Mouse (Mus musculus): Measurements from ENCODE around the gene March1. TPM values are rescaled to one million over a fixed set of nuclear protein-coding genes. Genes with fewer than 3 reads are reported as not detected.

March1 gene
- polyA plus RNA-seq, 1 experiment from 2014 or later = 0.77 TPM

- no peak for ATAC-seq (ENCODE audit: insufficient number of reproducible peaks, low FRiP score, low TSS enrichment, low read depth)
- WGBS = 70% methylated on average over 2 of the region's 2 CpGs
- H3K4me2 ChIP-seq (replicated peaks) = no peak overlapping the region
These were observed 565.8 kb downstream of the March1 start for GRCm38 (mm10) chr8:66183454-66183853.

GRCm38 (mm10) chr8:66185226-66185625 is 567.5 kb downstream of the March1 start:
- ATAC-seq (ENCODE audit: insufficient number of reproducible peaks, low FRiP score, low TSS enrichment, low read depth) = no peak

More at GRCm38 (mm10) chr8:66183454-66183853, 565.8 kb downstream of the March1 start:
- no peaks in the 10 kb centered on the region for H3K9me3 ChIP-seq (replicated peaks)
- no peak overlapping the region for H3K9ac ChIP-seq
- no peaks in the 10 kb centered on the region for H3K4me1 ChIP-seq
- H3K27me3 ChIP-seq = no peaks in the 10 kb centered on the region
- no peak overlapping the region for H3K4me3 ChIP-seq (replicated peaks)
- no peaks in the 10 kb centered on the region for H3K36me3 ChIP-seq
- no peak overlapping the region for H3K27ac ChIP-seq (replicated peaks)

GRCm38 (mm10) chr8:66194416-66194815 is 576.7 kb downstream of the March1 start:
- ATAC-seq (ENCODE audit: insufficient number of reproducible peaks, low FRiP score, low TSS enrichment, low read depth) = no peak
- WGBS = 77% methylated on average over 2 of the region's 2 CpGs

More at GRCm38 (mm10) chr8:66185226-66185625, 567.5 kb downstream of the March1 start:
- Histone ChIP-seq H3K9me3 (replicated peaks) (no peaks in the 10 kb centered on the region), H3K4me3 (replicated peaks) (no peak overlapping the region), H3K27ac (replicated peaks) (no peak overlapping the region), H3K36me3 (no peaks in the 10 kb centered on the region), H3K4me1 (no peaks in the 10 kb centered on the region), H3K9ac (no peak overlapping the region), H3K27me3 (no peaks in the 10 kb centered on the region), H3K4me2 (replicated peaks) (no peak overlapping the region)
- 91% methylated on average over 2 of the region's 2 CpGs for whole genome bisulfite sequencing

GRCm38 (mm10) chr8:66200169-66200568 is 582.5 kb downstream of the March1 start:
- ATAC-seq (ENCODE audit: insufficient number of reproducible peaks, low FRiP score, low TSS enrichment, low read depth) = no peak
- WGBS = 83% methylated on average over 3 of the region's 3 CpGs
- Histone ChIP-seq H3K9me3 (replicated peaks) (no peaks in the 10 kb centered on the region), H3K4me2 (replicated peaks) (no peak overlapping the region), H3K36me3 (no peaks in the 10 kb centered on the region), H3K4me1 (no peaks in the 10 kb centered on the region), H3K27ac (replicated peaks) (no peak overlapping the region), H3K9ac (no peak overlapping the region), H3K27me3 (no peaks in the 10 kb centered on the region), H3K4me3 (replicated peaks) (no peak overlapping the region)

More at GRCm38 (mm10) chr8:66194416-66194815, 576.7 kb downstream of the March1 start:
- no peaks in the 10 kb centered on the region for H3K4me1 ChIP-seq
- H3K4me2 ChIP-seq (replicated peaks) = no peak overlapping the region
- H3K36me3 ChIP-seq = no peaks in the 10 kb centered on the region
- H3K9ac ChIP-seq = no peak overlapping the region
- no peaks in the 10 kb centered on the region for H3K9me3 ChIP-seq (replicated peaks)
- no peak overlapping the region for H3K27ac ChIP-seq (replicated peaks)
- H3K27me3 ChIP-seq = no peaks in the 10 kb centered on the region
- no peak overlapping the region for H3K4me3 ChIP-seq (replicated peaks)

- H3K27ac ChIP-seq (replicated peaks) = no peak overlapping the region
- no peaks in the 10 kb centered on the region for H3K9me3 ChIP-seq (replicated peaks)
- H3K4me3 ChIP-seq (replicated peaks) = no peak overlapping the region
- ATAC-seq (ENCODE audit: insufficient number of reproducible peaks, low FRiP score, low TSS enrichment, low read depth) = no peak
- no peak overlapping the region for H3K4me2 ChIP-seq (replicated peaks)
- WGBS = 84% methylated on average over 7 of the region's 7 CpGs
- no peaks in the 10 kb centered on the region for H3K36me3 ChIP-seq
- H3K9ac ChIP-seq = no peak overlapping the region
- H3K4me1 ChIP-seq = no peaks in the 10 kb centered on the region
- no peaks in the 10 kb centered on the region for H3K27me3 ChIP-seq
These were observed 586.2 kb downstream of the March1 start for GRCm38 (mm10) chr8:66203814-66204438.

GRCm38 (mm10) chr8:66209553-66209952 is 591.9 kb downstream of the March1 start:
- H3K4me3 ChIP-seq (replicated peaks) = no peak overlapping the region
- WGBS = 60% methylated on average over 2 of the region's 2 CpGs
- no peak overlapping the region for H3K9ac ChIP-seq
- no peaks in the 10 kb centered on the region for H3K4me1 ChIP-seq
- H3K4me2 ChIP-seq (replicated peaks) = no peak overlapping the region
- no peak overlapping the region for H3K27ac ChIP-seq (replicated peaks)
- H3K36me3 ChIP-seq = no peaks in the 10 kb centered on the region
- no peak for ATAC-seq (ENCODE audit: insufficient number of reproducible peaks, low FRiP score, low TSS enrichment, low read depth)
- no peaks in the 10 kb centered on the region for H3K27me3 ChIP-seq
- no peaks in the 10 kb centered on the region for H3K9me3 ChIP-seq (replicated peaks)

GRCm38 (mm10) chr8:66210294-66210693 is 592.6 kb downstream of the March1 start:
- H3K4me1 ChIP-seq = no peaks in the 10 kb centered on the region
- H3K4me2 ChIP-seq (replicated peaks) = no peak overlapping the region
- no peak overlapping the region for H3K4me3 ChIP-seq (replicated peaks)
- no peaks in the 10 kb centered on the region for H3K36me3 ChIP-seq
- WGBS = 83% methylated on average over 2 of the region's 2 CpGs
- ATAC-seq (ENCODE audit: insufficient number of reproducible peaks, low FRiP score, low TSS enrichment, low read depth) = no peak
- no peaks in the 10 kb centered on the region for H3K9me3 ChIP-seq (replicated peaks)
- H3K27me3 ChIP-seq = no peaks in the 10 kb centered on the region
- no peak overlapping the region for H3K9ac ChIP-seq
- no peak overlapping the region for H3K27ac ChIP-seq (replicated peaks)

GRCm38 (mm10) chr8:66219974-66220373 is 602.3 kb downstream of the March1 start:
- Histone ChIP-seq H3K9ac (no peak overlapping the region), H3K4me3 (replicated peaks) (no peak overlapping the region), H3K27me3 (no peaks in the 10 kb centered on the region), H3K4me1 (no peaks in the 10 kb centered on the region), H3K9me3 (replicated peaks) (no peaks in the 10 kb centered on the region), H3K27ac (replicated peaks) (no peak overlapping the region), H3K4me2 (replicated peaks) (no peak overlapping the region), H3K36me3 (no peaks in the 10 kb centered on the region)
- ATAC-seq (ENCODE audit: insufficient number of reproducible peaks, low FRiP score, low TSS enrichment, low read depth) = no peak
- 53% methylated on average over 1 of the region's 1 CpGs for WGBS

GRCm38 (mm10) chr8:66229931-66230330 is 612.2 kb downstream of the March1 start:
- no peak overlapping the region for H3K27ac ChIP-seq (replicated peaks)
- no peaks in the 10 kb centered on the region for H3K27me3 ChIP-seq
- no peak overlapping the region for H3K4me2 ChIP-seq (replicated peaks)
- 81% methylated on average over 2 of the region's 2 CpGs for WGBS
- H3K9me3 ChIP-seq (replicated peaks) = no peaks in the 10 kb centered on the region
- no peaks in the 10 kb centered on the region for H3K4me1 ChIP-seq
- ATAC-seq (ENCODE audit: insufficient number of reproducible peaks, low FRiP score, low TSS enrichment, low read depth) = no peak
- no peak overlapping the region for H3K4me3 ChIP-seq (replicated peaks)
- no peaks in the 10 kb centered on the region for H3K36me3 ChIP-seq
- H3K9ac ChIP-seq = no peak overlapping the region

GRCm38 (mm10) chr8:66269546-66269945 is 651.8 kb downstream of the March1 start:
- no peak for ATAC-seq (ENCODE audit: insufficient number of reproducible peaks, low FRiP score, low TSS enrichment, low read depth)
- 43% methylated on average over 4 of the region's 4 CpGs for whole genome bisulfite sequencing

GRCm38 (mm10) chr8:66270116-66270515 is 652.4 kb downstream of the March1 start:
- no peak for ATAC-seq (ENCODE audit: insufficient number of reproducible peaks, low FRiP score, low TSS enrichment, low read depth)
- Histone ChIP-seq H3K4me2 (replicated peaks) (no peak overlapping the region), H3K4me1 (no peaks in the 10 kb centered on the region), H3K9ac (no peak overlapping the region), H3K4me3 (replicated peaks) (no peak overlapping the region), H3K27ac (replicated peaks) (no peak overlapping the region), H3K27me3 (no peaks in the 10 kb centered on the region), H3K9me3 (replicated peaks) (no peaks in the 10 kb centered on the region), H3K36me3 (no peaks in the 10 kb centered on the region)
- WGBS = 71% methylated on average over 2 of the region's 2 CpGs

More at GRCm38 (mm10) chr8:66269546-66269945, 651.8 kb downstream of the March1 start:
- no peaks in the 10 kb centered on the region for H3K4me1 ChIP-seq
- H3K4me3 ChIP-seq (replicated peaks) = no peak overlapping the region
- H3K36me3 ChIP-seq = no peaks in the 10 kb centered on the region
- H3K4me2 ChIP-seq (replicated peaks) = no peak overlapping the region
- no peak overlapping the region for H3K9ac ChIP-seq
- H3K27me3 ChIP-seq = no peaks in the 10 kb centered on the region
- H3K9me3 ChIP-seq (replicated peaks) = no peaks in the 10 kb centered on the region
- no peak overlapping the region for H3K27ac ChIP-seq (replicated peaks)

GRCm38 (mm10) chr8:66317824-66318223 is 700.1 kb downstream of the March1 start:
- Histone ChIP-seq H3K4me1 (no peaks in the 10 kb centered on the region), H3K4me3 (replicated peaks) (no peak overlapping the region), H3K27me3 (no peaks in the 10 kb centered on the region), H3K36me3 (no peaks in the 10 kb centered on the region), H3K4me2 (replicated peaks) (no peak overlapping the region), H3K9me3 (replicated peaks) (no peaks in the 10 kb centered on the region), H3K27ac (replicated peaks) (no peak overlapping the region), H3K9ac (no peak overlapping the region)
- WGBS = 89% methylated on average over 7 of the region's 7 CpGs
- ATAC-seq (ENCODE audit: insufficient number of reproducible peaks, low FRiP score, low TSS enrichment, low read depth) = no peak

Data from embryonic facial prominence, embryonic 15.5 days (tissue).